Mouse (Mus musculus): Measurements from ENCODE around the gene Vwa8.

DNA sequence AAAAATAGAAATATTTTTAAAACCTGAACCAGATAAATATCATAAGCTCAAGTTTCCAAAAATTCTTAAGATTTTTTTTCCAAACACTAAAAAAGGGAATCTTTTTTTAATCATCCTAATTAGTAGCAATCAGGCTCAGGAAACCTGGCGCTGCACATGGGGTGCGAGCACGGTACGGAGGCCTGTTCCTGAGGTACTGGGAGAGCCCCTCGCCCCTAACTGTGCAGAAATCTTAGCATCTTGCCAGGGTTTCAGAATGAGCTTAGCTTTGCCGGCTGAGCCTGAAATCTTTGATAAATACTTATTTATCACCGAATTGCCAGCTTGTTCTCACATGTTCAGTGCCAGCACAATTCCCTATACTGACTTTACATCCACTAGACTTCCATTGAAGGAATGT, 286.6 kb downstream of the Vwa8 start:
- TF ChIP-seq CTCF (IDR thresholded peaks at IDR 0.05; ENCODE audit: low read depth) (no peak), EP300 (optimal IDR thresholded peaks at IDR 0.05) (no peak)

Measured in stomach, postnatal 0 days (tissue).